Mouse (Mus musculus) CD8-positive naive resting alpha-beta T cell, adult 2 months (primary cell): ENCODE results near the gene Ulk4.
A peak's percentile ranks its signal among the peaks of the same experiment; 100 is the strongest.
"Not testable (repeated sequence)": the region's sequence is repeated elsewhere in the genome, so short reads cannot be mapped to it uniquely, and the experiment has no call there.

Experiments used
- DNase-seq, 2 experiments: peaks; one replicate each; pipeline ENCODE4 v3.0.0; 2022; ENCODE audit warnings: low read depth in 2 of 2, low spot score in 2 of 2

Ulk4 gene

GRCm38 (mm10) chr9:120944211-120944610, 332.8 kb downstream of the Ulk4 start:
- no peak for DNase-seq

- no peak for DNase-seq
Observed at GRCm38 (mm10) chr9:120943757-120944156, 333.2 kb downstream of the Ulk4 start.

- no peak for DNase-seq
Observed at GRCm38 (mm10) chr9:120940858-120941257, 336.1 kb downstream of the Ulk4 start.

DNA sequence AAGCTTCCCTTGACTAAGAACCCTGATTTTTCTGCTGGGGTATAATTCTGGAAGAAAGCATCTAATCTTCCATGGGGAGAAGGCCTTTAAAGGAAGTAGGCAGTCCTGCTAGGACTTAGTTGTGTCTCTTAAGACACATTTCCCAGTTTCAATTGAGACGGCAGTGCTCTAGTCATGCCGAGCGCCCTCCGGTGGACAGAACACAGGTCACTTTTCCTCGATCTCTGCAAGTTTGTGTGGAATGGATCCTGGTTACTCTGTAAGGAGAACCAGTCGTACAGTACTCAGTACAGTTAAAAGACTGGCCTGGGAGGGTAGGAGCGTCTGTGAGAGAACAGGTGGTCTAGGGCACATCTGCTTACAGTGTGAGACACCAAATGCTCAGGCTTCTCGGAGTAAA, 340.6 kb downstream of the Ulk4 start:
- peak in 1 of 2 experiments; percentile 42 for DNase-seq

GRCm38 (mm10) chr9:120935634-120935922, 341.4 kb downstream of the Ulk4 start:
- DNase-seq: no peak

DNA sequence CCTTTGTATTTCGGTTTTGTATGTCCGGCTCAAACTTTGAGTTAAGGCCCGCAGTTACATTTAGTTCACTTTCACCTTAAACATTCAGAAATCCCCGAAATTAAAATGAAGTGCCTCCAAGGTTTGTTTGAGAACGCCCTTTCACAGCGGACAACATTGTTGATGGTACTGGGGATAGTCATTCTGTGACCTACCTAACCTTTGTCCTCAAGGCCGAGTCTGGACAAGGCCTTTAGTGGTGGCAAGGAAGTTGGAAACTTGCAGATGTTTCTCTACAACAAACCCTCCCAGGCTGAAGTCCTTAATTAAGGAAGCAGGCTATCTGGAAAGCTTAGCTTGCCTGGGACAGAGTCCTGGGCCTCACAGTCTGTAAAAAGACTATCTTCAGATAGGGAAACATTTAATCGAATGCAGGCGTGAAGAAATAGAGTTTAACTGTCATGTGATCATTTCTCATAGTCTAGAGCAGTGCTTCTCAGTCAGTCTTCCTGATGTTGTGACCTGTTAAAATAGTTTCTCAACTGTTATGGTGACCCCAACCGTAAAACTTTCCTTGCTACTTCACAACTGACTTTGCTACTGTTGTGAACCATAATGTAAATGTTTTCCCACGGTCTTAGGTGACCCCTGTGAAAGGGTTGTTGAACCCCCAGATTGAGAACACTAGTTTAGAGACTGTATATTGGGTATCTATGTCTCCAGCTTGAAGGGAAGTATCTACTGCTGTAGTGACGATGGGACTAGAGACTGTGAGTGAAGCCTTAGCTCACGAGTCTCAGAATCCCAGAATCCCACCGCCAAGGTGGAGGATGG, 342.0 kb downstream of the Ulk4 start:
- no peak for DNase-seq

DNA sequence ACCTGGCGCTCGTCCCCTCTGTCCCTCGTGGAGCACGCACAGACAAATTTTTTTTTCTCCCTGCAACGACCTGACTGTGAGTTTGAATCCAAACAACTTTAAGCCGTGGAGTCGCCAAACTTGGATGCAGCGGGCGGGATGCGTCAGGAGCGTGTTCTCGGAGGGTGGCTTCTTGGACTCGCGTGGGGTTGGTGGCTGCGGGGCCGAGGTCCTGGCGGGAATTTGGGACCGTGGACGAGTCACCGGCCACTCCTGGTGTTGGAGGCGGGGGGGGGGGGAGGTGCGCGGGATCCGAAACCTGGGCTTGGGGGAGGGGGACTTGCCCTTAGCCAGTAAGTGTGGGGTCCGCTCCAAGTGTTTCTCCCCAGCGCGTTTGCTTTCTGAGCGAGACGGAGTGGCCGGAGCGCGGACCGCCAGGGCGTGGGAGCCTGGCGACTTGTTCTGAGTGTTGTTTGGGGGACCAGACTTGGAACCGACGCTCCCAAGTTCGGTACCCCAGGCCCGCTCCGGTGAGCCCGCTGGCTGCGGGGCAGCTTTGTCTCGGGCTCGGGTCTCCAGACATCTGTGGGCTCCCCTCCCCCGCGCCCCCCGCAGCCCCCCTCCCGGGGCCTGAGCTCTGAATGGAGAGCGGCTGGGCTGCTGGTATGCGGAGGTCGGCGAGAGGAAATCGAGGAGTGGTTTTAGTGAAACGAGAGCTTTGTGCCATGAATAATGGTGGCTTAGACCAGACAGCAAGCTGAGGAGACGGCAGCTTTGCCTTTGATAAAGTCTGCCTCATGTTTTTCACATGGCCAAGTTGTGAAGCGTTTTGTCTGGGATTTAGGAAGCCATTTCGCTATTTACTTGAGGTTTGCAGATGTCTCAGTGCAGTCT, 342.9 kb downstream of the Ulk4 start:
- DNase-seq: peak in 1 of 2 experiments; percentile 36

- no peak for DNase-seq
Observed at GRCm38 (mm10) chr9:120933587-120933885, 343.5 kb downstream of the Ulk4 start.

- DNase-seq: peak; percentile 95 to 96
Observed at GRCm38 (mm10) chr9:120932797-120933586, 344.0 kb downstream of the Ulk4 start.

- no peak for DNase-seq
Observed at GRCm38 (mm10) chr9:120932371-120932770, 344.6 kb downstream of the Ulk4 start.

GRCm38 (mm10) chr9:120930811-120931210, 346.2 kb downstream of the Ulk4 start:
- no peak for DNase-seq

- no peak for DNase-seq
Observed at GRCm38 (mm10) chr9:120930021-120930420, 347.0 kb downstream of the Ulk4 start.

- no peak for DNase-seq
Observed at GRCm38 (mm10) chr9:120929081-120929480, 347.9 kb downstream of the Ulk4 start, which contains the start of gene Ctnnb1. TSS of gene Ctnnb1 (plus strand) at chr9:120929216.

DNA sequence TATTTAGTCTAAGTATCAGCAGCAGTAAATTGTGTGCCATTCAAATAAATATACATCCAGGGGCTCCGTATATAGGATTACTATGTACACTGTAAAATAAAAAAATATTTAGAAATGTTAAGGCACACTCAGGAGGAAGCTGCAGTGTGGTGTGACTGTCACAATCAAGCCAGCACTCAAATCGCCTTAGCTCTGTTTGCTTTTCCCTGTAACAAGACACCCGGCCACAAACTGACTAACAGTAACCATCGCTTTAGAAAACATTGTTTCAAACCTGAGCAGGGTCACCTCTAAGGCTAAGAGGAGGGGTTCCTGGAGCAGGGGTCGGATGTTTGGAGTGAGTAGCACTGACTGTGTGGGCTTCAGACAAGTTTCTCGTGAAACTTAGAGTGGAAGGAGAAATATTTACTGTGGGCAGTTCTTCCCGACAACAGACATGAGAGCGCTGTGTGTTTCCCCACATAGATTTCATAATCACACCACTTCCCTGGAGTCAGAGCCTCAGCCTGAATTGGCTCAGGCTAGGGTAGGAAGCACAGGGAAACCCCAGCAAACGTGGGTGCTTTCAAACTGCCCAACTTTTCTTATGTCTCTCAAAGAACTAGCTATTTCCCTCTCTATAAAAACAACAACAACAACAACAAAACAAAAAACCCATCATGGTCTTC, 349.9 kb downstream of the Ulk4 start:
- no peak for DNase-seq

- DNase-seq: no peak
Observed at GRCm38 (mm10) chr9:120926126-120926525, 350.9 kb downstream of the Ulk4 start.

DNA sequence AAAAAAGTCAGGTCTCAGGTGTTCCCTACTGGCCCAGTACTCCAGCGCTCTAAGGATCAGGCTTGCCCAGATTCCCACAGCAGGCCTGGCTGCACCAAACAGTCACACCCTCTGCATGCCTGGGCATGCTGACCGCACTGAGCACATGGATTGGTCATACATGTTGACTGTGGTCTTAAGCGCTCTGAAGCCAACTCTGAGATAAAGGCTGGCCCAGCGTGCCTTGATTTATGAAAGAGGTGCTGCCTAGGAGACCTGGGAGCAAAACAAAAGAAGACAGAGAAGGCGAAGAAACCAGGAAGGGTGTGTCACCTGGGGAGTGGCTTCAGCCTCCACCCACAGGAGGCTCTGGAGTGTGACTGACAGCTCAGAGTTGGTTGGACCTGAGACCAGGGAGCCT, 357.9 kb downstream of the Ulk4 start:
- DNase-seq: no peak

DNA sequence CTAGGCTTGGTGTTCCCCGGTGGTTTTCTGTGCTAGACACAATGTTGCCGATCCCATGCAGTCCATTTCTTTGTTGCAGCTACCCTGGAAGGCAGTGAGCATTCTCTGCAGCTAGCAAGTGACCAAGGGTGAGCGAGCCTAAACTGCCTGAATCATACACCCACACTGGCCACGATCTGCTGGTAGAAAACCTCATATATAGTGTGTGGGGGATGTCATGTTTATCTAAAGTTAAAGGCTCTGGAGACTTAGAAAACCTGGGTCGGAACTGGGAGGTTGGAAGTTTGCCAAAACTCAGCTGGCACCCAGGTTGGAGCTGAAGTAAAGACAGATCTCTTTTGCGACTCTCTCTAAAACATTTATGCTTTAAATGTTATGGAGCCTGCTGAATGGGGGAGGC, 358.4 kb downstream of the Ulk4 start:
- DNase-seq: no peak

GRCm38 (mm10) chr9:120918211-120918610, 358.8 kb downstream of the Ulk4 start:
- no peak for DNase-seq

DNA sequence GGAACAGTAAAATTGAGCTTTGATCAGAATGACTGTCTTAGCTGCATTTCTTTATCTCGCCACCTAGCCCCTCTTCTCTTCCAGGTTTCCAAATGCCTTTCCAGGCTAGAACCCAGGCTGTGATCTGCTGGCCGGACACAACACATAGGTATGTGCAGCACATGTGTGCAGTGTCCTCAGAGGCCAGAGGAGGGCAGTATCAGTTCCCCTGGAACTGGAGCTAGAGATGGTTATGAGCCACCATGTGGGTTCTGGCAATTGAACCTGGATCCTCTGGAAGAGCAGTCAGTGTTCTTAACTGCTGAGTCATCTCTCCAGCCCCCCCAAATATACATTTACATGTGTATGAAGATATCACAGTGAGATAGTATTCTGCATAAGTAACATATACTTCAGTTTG, 359.4 kb downstream of the Ulk4 start:
- not testable (repeated sequence) for DNase-seq

DNA sequence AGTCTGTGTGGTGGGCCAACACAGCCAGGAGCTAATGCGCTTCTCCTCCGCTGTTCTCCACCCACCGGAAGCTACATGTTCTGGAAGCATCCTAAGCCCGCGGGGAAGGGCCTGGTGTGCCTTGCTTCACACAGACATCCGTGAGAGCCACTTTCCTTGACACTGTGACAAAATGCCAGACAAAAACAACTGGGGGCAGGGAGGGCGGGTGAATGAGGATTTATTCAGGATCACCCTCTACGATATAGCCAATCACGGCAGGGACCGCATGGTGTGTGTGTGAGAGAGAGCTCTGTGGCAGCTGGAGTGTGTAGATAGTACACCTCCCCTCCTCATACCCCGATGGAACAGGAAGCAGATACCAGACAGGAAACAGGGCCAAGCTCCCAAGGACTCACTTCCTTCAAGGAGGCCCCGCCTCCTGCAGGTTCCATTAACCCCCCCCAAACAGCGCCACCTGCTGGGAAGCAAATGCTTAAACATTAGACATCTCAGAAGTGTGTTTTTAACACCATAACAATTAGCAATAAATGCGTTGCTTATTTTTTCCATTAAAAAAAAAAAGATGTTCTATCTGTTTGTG, 362.0 kb downstream of the Ulk4 start:
- DNase-seq: peak; percentile 44 to 60

DNA sequence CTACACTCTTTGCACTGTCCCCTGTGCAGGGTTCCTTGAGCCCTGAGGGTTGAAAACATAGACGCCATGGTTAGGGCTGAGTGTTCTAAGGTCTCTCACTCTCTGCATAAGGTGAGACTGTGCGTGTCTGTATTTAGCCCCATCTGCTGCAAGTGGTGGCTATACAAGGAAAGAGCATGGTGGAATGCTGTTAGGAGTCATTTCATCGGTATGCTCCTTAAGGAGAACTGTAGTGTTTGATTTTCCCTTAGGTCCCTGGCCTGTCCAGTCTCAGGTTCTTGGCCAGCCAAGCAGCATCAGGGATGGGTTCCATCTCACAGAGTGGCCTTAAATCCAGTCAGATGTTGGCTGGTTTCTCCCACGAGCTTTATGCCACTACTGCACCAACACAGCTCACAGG, 362.6 kb downstream of the Ulk4 start:
- no peak for DNase-seq
